In the genomic region with DNA sequence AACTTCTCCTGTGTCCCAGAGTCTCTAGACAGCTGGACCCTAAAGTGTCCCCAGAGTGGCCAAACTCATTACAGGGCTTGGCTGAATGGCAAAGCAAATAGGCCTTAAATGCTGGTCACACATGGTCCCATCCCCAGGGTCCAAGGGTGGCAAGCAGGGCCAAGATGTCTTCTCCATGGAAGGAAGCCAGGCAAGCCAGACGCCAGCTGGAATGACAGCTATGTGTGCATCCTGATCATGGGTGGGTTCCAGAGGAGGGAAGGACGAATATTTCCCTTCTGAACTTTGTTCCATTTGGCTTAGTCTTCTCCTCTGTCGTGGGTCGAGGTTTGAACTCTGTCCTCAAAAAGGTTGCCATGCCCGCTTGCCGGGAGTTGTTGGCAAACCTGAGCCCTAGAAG, we compare ENCODE assay signal across 27 mouse cellular contexts. TPM values are rescaled to one million over a fixed set of nuclear protein-coding genes. Genes with fewer than 3 reads are reported as not detected.
DNase-seq lines count a peak whose midpoint lies in the region; TF ChIP-seq lines count a peak whose summit lies in the region.
"Had no signal": no experiment of that assay in that cellular context is flagged by ENCODE, and none has a peak within 500 bp of the region (broad histone marks: within the 10 kb centered on the region; RNA-seq: fewer than 3 reads in every experiment).

No protein-coding gene starts in this region.

- no peak for TF ChIP-seq CTCF in thymus, adult 2 months (IDR thresholded peaks at IDR 0.05; ENCODE audit: borderline replicate concordance, control insufficient read depth, extremely low read depth, insufficient read depth, low read length, poor library complexity)

- no peak for TF ChIP-seq POLR2A in thymus, adult 2 months (IDR thresholded peaks at IDR 0.05; ENCODE audit: control insufficient read depth, extremely low read depth, insufficient read depth, low read length, poor library complexity)

- 80% methylated on average over 6 of the region's 6 CpGs for WGBS in thymus, adult 2 months

- H3K27me3 ChIP-seq in thymus, adult 2 months (ENCODE audit: control insufficient read depth, insufficient read depth, low read length), result no peaks in the 10 kb centered on the region
- H3K27me3 ChIP-seq: embryonic facial prominence, embryonic 12.5 days; forebrain, embryonic 13.5 days; heart, embryonic 15.5 days; liver, embryonic 15.5 days had no signal

- no peaks in the 10 kb centered on the region for H3K36me3 ChIP-seq in thymus, adult 2 months (ENCODE audit: control insufficient read depth, insufficient read depth, low read length)
- H3K36me3 ChIP-seq: embryonic facial prominence, embryonic 12.5 days; heart, embryonic 15.5 days; liver, embryonic 15.5 days; midbrain, embryonic 10.5 days had no signal

- DNase-seq in cerebellum, postnatal 10 days, result peak; percentile 81 to 86
- DNase-seq in cerebellum, postnatal 36 days, result no peak
- peak; percentile 82 for DNase-seq in left cerebral cortex, postnatal 4 days
- no peak for DNase-seq in left cerebral cortex, postnatal 36 days (ENCODE audit: low spot score in 2 of 2)
- peak; percentile 59 to 73 for DNase-seq in kidney, adult 8-10 months
- DNase-seq in kidney, postnatal 25 days, result peak; percentile 47 to 71
- no peak for DNase-seq in thymus, adult 2 months
- no peak for DNase-seq in ovary, postnatal 10 days (ENCODE audit: low spot score)
- DNase-seq: B cell, adult 2 months; cerebellum, adult 2 months; gastrocnemius, postnatal 25 days; heart, postnatal 4 days; right cerebral cortex, postnatal 4 days; thymus, postnatal 14 days had no signal

- H3K27ac ChIP-seq in thymus, adult 2 months (ENCODE audit: control insufficient read depth, insufficient read depth, low read length), result no peak overlapping the region
- H3K27ac ChIP-seq: embryonic facial prominence, embryonic 12.5 days; forebrain, embryonic 13.5 days; heart, embryonic 15.5 days; liver, embryonic 15.5 days; macrophage; midbrain, embryonic 10.5 days had no signal

- intact Hi-C loops in left cerebral cortex, postnatal 4 days (cut with DNase I), result no loop called here
- intact Hi-C loops in left cerebral cortex, postnatal 36 days (cut with DNase I), result no loop called here

- H3K4me1 ChIP-seq in thymus, adult 2 months (replicated peaks; ENCODE audit: control insufficient read depth, insufficient read depth, low read length), result no peaks in the 10 kb centered on the region
- H3K4me1 ChIP-seq: embryonic facial prominence, embryonic 12.5 days; forebrain, embryonic 13.5 days; liver, embryonic 15.5 days; midbrain, embryonic 10.5 days had no signal

- H3K4me3 ChIP-seq in thymus, adult 2 months (ENCODE audit: control insufficient read depth, insufficient read depth, low read length), result no peak overlapping the region
- H3K4me3 ChIP-seq: embryonic facial prominence, embryonic 12.5 days; erythroblast, embryonic 14.5 days; forebrain, embryonic 13.5 days; heart, embryonic 15.5 days; liver, embryonic 15.5 days; midbrain, embryonic 10.5 days had no signal

RNA-seq across cellular contexts. Expression of gene 1700001C02Rik, which starts 19.3 kb away (rescaled TPM):
- not detected for total RNA-seq in left cerebral cortex, postnatal 4 days (2021)
- total RNA-seq in left cerebral cortex, postnatal 36 days (2021), result not detected
- polyA plus RNA-seq in thymus, adult 2 months (2012; rRNA removed), result 0.51 and 0.60 TPM in 2 replicates
- total RNA-seq: gastrocnemius, postnatal 25 days; heart, adult 8-10 months; heart, postnatal 4 days; left cerebral cortex, postnatal 10 days; monocyte, adult 5-6 weeks had no signal
- polyA plus RNA-seq: embryonic facial prominence, embryonic 12.5 days; erythroblast, embryonic 14.5 days; heart, embryonic 15.5 days; large intestine, adult 2 months; limb, embryonic 14.5 days; liver, embryonic 15.5 days; macrophage; midbrain, embryonic 10.5 days; neural tube, embryonic 11.5 days had no signal

RNA-seq across cellular contexts. Expression of gene Otof, which starts 23.4 kb away (rescaled TPM):
- 10 to 100 TPM in 1 of 2 experiments, 1 to 10 TPM in 1; 7.1 to 10.8 TPM for total RNA-seq in left cerebral cortex, postnatal 4 days (2021)
- 10 to 100 TPM; 14.2 to 29.6 TPM for total RNA-seq in left cerebral cortex, postnatal 36 days (2021)
- 0.92 and 0.94 TPM in 2 replicates for polyA plus RNA-seq in thymus, adult 2 months (2012; rRNA removed)
- total RNA-seq: monocyte, adult 5-6 weeks had no signal
- polyA plus RNA-seq: erythroblast, embryonic 14.5 days; liver, embryonic 15.5 days; macrophage had no signal

Comparison
In these comparisons a context has a peak if more than half of its experiments do, and no peak if none do; other contexts are left out.
1. DNase-seq: peak in cerebellum, postnatal 10 days (2 of 2), left cerebral cortex, postnatal 4 days (single experiment), kidney, adult 8-10 months (2 of 2) and kidney, postnatal 25 days (2 of 2); none in cerebellum, postnatal 36 days (0 of 2), left cerebral cortex, postnatal 36 days (0 of 2), thymus, adult 2 months (single experiment) and ovary, postnatal 10 days (single experiment).